ENCODE assay signal across 22 mouse cellular contexts in the genomic region with DNA sequence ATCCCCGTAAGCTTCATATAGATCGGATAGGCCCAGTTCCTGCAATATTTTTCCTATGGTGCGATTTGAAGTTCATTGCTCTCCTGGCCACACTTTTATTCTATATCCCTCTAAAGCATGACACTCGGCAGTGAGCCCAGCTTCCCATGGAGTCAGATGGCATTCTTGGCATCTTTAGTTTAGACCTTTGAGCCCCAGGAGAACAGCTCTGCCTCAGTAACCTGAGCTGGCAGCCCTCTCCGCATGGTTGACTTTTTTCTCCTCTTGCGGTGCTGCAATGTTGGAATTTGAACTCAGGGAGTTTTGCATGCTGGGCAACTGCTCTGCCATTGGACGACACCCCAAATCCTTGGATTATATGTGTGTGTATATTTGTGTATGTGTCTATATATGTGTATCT.
DNase-seq lines count a peak whose midpoint lies in the region; ATAC-seq lines count a peak whose summit lies in the region.
"Had no signal": no experiment of that assay in that cellular context is flagged by ENCODE, and none has a peak within 500 bp of the region (broad histone marks: within the 10 kb centered on the region; RNA-seq: fewer than 3 reads in every experiment).

No protein-coding gene starts in this region.

- H3K4me1 ChIP-seq in forebrain, embryonic 12.5 days, result peaks cover 20% of the 10 kb centered on the region

- intact Hi-C loops in left cerebral cortex, postnatal 4 days (cut with DNase I), result no loop called here
- intact Hi-C loops in left cerebral cortex, postnatal 14 days (cut with DNase I), result no loop called here

- H3K4me3 ChIP-seq in forebrain, embryonic 12.5 days (replicated peaks), result no peak overlapping the region
- H3K4me3 ChIP-seq: heart, embryonic 12.5 days; hindbrain, embryonic 15.5 days had no signal

- H3K9ac ChIP-seq in forebrain, embryonic 12.5 days, result no peak overlapping the region
- H3K9ac ChIP-seq: heart, embryonic 12.5 days; hindbrain, embryonic 15.5 days; liver, embryonic 14.5 days had no signal

- no peaks in the 10 kb centered on the region for H3K36me3 ChIP-seq in forebrain, embryonic 12.5 days (replicated peaks)
- H3K36me3 ChIP-seq: heart, embryonic 12.5 days; hindbrain, embryonic 15.5 days had no signal

- H3K9me3 ChIP-seq in forebrain, embryonic 12.5 days, result no peaks in the 10 kb centered on the region
- H3K9me3 ChIP-seq: heart, embryonic 12.5 days; hindbrain, embryonic 15.5 days had no signal

- H3K4me2 ChIP-seq in forebrain, embryonic 12.5 days, result no peak overlapping the region
- H3K4me2 ChIP-seq: heart, embryonic 12.5 days; hindbrain, embryonic 15.5 days had no signal

- no peak for ATAC-seq in forebrain, embryonic 12.5 days (ENCODE audit: low FRiP score)
- ATAC-seq: forebrain, embryonic 14.5 days had no signal

- no peak overlapping the region for H3K27ac ChIP-seq in forebrain, embryonic 12.5 days
- H3K27ac ChIP-seq: hindbrain, embryonic 15.5 days; liver, embryonic 14.5 days; stomach, postnatal 0 days had no signal

- H3K27me3 ChIP-seq in forebrain, embryonic 12.5 days, result peaks cover 75% of the 10 kb centered on the region
- H3K27me3 ChIP-seq: hindbrain, embryonic 15.5 days had no signal

- DNase-seq in left cerebral cortex, postnatal 4 days, result peak; percentile 28
- DNase-seq in left cerebral cortex, postnatal 14 days (ENCODE audit: low spot score in 2 of 2), result no peak
- peak; percentile 58 to 71 for DNase-seq in cerebellum, postnatal 10 days
- DNase-seq in kidney, adult 8-10 months, result peak; percentile 90 to 91
- peak; percentile 83 to 91 for DNase-seq in kidney, postnatal 25 days
- DNase-seq in heart, adult 11 months, result no peak
- DNase-seq in ovary, adult 18-20 months (ENCODE audit: low spot score), result no peak
- DNase-seq: adrenal gland, postnatal 25 days; B cell, adult 2 months; embryo, embryonic 11 days; gastrocnemius, postnatal 25 days; heart, postnatal 36 days; layer of hippocampus, postnatal 36 days; midbrain, embryonic 14.5 days; right cerebral cortex, adult 18-20 months; thymus, postnatal 14 days had no signal

- 73% methylated on average over 7 of the region's 7 CpGs for WGBS in forebrain, embryonic 12.5 days

Comparison
In these comparisons a context has a peak if more than half of its experiments do, and no peak if none do; other contexts are left out.
1. DNase-seq: peak in left cerebral cortex, postnatal 4 days (single experiment), cerebellum, postnatal 10 days (2 of 2), kidney, adult 8-10 months (2 of 2) and kidney, postnatal 25 days (2 of 2); none in left cerebral cortex, postnatal 14 days (0 of 2), heart, adult 11 months (single experiment) and ovary, adult 18-20 months (single experiment).